Mouse (Mus musculus): Measurements from ENCODE around the gene Zwilch. TPM values are rescaled to one million over a fixed set of nuclear protein-coding genes. Genes with fewer than 3 reads are reported as not detected.
"Not testable (repeated sequence)": the region's sequence is repeated elsewhere in the genome, so short reads cannot be mapped to it uniquely, and the experiment has no call there.

The Zwilch gene
- polyA plus RNA-seq, 1 experiment from 2014 or later: 18.6 TPM

- not testable (repeated sequence) for H3K27ac ChIP-seq (replicated peaks in 1 of 2; ENCODE audit: control insufficient read depth in 1 of 2, insufficient read depth in 1 of 2, low read depth in 2 of 2, low read length in 2 of 2); H3K9me3 ChIP-seq (ENCODE audit: control insufficient read depth, low read length); H3K27me3 ChIP-seq (ENCODE audit: control insufficient read depth, insufficient read depth, low read length); H3K9ac ChIP-seq (ENCODE audit: low read length); ATAC-seq (ENCODE audit: insufficient number of reproducible peaks, insufficient read depth, low FRiP score, low read depth); H3K4me3 ChIP-seq (ENCODE audit: control insufficient read depth in 1 of 2, insufficient read depth in 1 of 2, low read depth in 1 of 2, low read length in 2 of 2); H3K4me2 ChIP-seq (ENCODE audit: low read length)
- Histone ChIP-seq H3K4me1 (ENCODE audit: control insufficient read depth in 2 of 2, insufficient read depth in 2 of 2, low read length in 2 of 2) (peaks cover 0 to 16% of the 10 kb centered on the region in 2 experiments; a peak in 3 of 4 replicates), H3K36me3 (ENCODE audit: control insufficient read depth, insufficient read depth, low read length) (peaks cover 37% of the 10 kb centered on the region)
- 100% methylated on average over 3 of the region's 3 CpGs for WGBS
Measured at GRCm38 (mm10) chr9:64169967-64170366, 2.9 kb downstream of the Zwilch start.

DNA sequence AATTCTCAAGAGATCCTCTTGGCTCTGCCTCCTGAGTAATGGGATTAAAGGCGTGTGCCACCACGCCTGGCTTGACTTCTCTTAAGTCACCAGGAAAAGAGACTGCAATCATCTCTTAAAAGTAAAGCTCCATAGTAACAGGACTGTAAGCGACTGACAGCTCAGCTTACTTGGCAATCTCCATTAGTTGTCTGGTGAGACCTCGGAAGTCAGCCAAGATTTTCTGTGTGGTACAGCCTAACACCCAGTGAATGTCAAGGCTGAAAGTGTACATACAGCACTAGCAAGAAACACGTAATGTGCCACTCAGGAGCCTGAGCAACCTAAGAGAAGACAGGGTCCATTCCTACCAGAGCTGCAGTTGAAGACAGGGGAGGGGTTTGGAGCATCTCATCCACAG lies 12.4 kb downstream of the Zwilch start:
- Histone ChIP-seq H3K4me3 (ENCODE audit: control insufficient read depth in 1 of 2, insufficient read depth in 1 of 2, low read depth in 1 of 2, low read length in 2 of 2) (no peak overlapping the region), H3K4me2 (ENCODE audit: low read length) (no peak overlapping the region), H3K27ac (replicated peaks in 1 of 2; ENCODE audit: control insufficient read depth in 1 of 2, insufficient read depth in 1 of 2, low read depth in 2 of 2, low read length in 2 of 2) (no peak overlapping the region), H3K9ac (ENCODE audit: low read length) (no peak overlapping the region), H3K27me3 (ENCODE audit: control insufficient read depth, insufficient read depth, low read length) (no peaks in the 10 kb centered on the region), H3K4me1 (ENCODE audit: control insufficient read depth in 2 of 2, insufficient read depth in 2 of 2, low read length in 2 of 2) (no peaks in the 10 kb centered on the region), H3K9me3 (ENCODE audit: control insufficient read depth, low read length) (no peaks in the 10 kb centered on the region), H3K36me3 (ENCODE audit: control insufficient read depth, insufficient read depth, low read length) (peaks cover 91% of the 10 kb centered on the region)
- WGBS: 90% methylated on average over 5 of the region's 5 CpGs
- ATAC-seq (ENCODE audit: insufficient number of reproducible peaks, insufficient read depth, low FRiP score, low read depth): no peak

DNA sequence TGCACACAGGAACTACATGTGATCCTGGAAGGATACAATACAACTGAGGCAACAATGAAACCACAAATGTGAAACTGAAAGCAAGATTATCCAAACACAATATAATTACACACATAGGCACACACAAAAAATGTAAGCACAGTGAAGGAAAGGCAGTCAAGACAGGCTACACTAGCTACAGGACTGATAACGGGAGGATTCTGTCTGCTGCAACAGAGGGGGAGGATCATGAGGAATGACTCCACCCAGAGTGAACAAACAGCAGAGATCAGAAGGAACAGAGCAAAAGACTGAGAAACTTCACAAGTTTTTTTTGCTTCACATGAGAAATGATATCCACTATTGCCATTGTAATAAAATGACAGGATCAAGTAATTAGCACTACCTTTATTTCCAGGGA lies 16.3 kb downstream of the Zwilch start:
- Histone ChIP-seq H3K36me3 (ENCODE audit: control insufficient read depth, insufficient read depth, low read length) (peaks cover 88% of the 10 kb centered on the region), H3K4me1 (ENCODE audit: control insufficient read depth in 2 of 2, insufficient read depth in 2 of 2, low read length in 2 of 2) (no peaks in the 10 kb centered on the region), H3K27me3 (ENCODE audit: control insufficient read depth, insufficient read depth, low read length) (no peaks in the 10 kb centered on the region), H3K4me2 (ENCODE audit: low read length) (no peak overlapping the region), H3K27ac (replicated peaks in 1 of 2; ENCODE audit: control insufficient read depth in 1 of 2, insufficient read depth in 1 of 2, low read depth in 2 of 2, low read length in 2 of 2) (no peak overlapping the region), H3K9me3 (ENCODE audit: control insufficient read depth, low read length) (no peaks in the 10 kb centered on the region), H3K9ac (ENCODE audit: low read length) (no peak overlapping the region), H3K4me3 (ENCODE audit: control insufficient read depth in 1 of 2, insufficient read depth in 1 of 2, low read depth in 1 of 2, low read length in 2 of 2) (no peak overlapping the region)
- no peak for ATAC-seq (ENCODE audit: insufficient number of reproducible peaks, insufficient read depth, low FRiP score, low read depth)
- 74% methylated on average over 1 of the region's 1 CpGs for WGBS

- Histone ChIP-seq H3K27me3 (ENCODE audit: control insufficient read depth, insufficient read depth, low read length) (no peaks in the 10 kb centered on the region), H3K4me2 (ENCODE audit: low read length) (no peak overlapping the region), H3K36me3 (ENCODE audit: control insufficient read depth, insufficient read depth, low read length) (peaks cover 69% of the 10 kb centered on the region), H3K4me3 (ENCODE audit: control insufficient read depth in 1 of 2, insufficient read depth in 1 of 2, low read depth in 1 of 2, low read length in 2 of 2) (no peak overlapping the region), H3K9ac (ENCODE audit: low read length) (no peak overlapping the region), H3K9me3 (ENCODE audit: control insufficient read depth, low read length) (no peaks in the 10 kb centered on the region), H3K27ac (replicated peaks in 1 of 2; ENCODE audit: control insufficient read depth in 1 of 2, insufficient read depth in 1 of 2, low read depth in 2 of 2, low read length in 2 of 2) (no peak overlapping the region), H3K4me1 (ENCODE audit: control insufficient read depth in 2 of 2, insufficient read depth in 2 of 2, low read length in 2 of 2) (no peaks in the 10 kb centered on the region)
- no peak for ATAC-seq (ENCODE audit: insufficient number of reproducible peaks, insufficient read depth, low FRiP score, low read depth)
- WGBS: 92% methylated on average over 9 of the region's 9 CpGs
Measured at GRCm38 (mm10) chr9:64139879-64140278, 33.0 kb downstream of the Zwilch start.

DNA sequence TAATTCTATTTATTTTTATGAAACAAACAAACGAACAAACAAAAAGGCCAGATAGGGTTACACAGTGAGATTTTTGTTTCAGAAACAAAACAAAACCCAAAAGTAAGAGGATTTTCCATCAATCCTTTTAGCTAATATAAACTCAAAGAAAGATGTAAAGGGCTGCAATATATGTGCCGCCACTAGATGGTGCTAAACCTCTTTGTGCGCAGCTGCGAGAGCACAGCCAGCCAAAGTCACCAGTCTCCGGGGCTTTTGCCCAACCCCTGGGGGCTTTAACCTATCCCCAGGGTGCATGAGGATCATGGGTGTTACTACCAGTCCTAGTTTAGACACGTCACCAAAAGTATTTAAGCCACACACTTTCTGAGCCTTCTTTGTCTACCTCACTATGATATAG lies 34.0 kb downstream of the Zwilch start:
- peaks cover 62% of the 10 kb centered on the region for H3K36me3 ChIP-seq (ENCODE audit: control insufficient read depth, insufficient read depth, low read length)
- not testable (repeated sequence) for H3K27me3 ChIP-seq (ENCODE audit: control insufficient read depth, insufficient read depth, low read length); H3K27ac ChIP-seq (replicated peaks in 1 of 2; ENCODE audit: control insufficient read depth in 1 of 2, insufficient read depth in 1 of 2, low read depth in 2 of 2, low read length in 2 of 2); H3K4me3 ChIP-seq (ENCODE audit: control insufficient read depth in 1 of 2, insufficient read depth in 1 of 2, low read depth in 1 of 2, low read length in 2 of 2); H3K9ac ChIP-seq (ENCODE audit: low read length); H3K9me3 ChIP-seq (ENCODE audit: control insufficient read depth, low read length); ATAC-seq (ENCODE audit: insufficient number of reproducible peaks, insufficient read depth, low FRiP score, low read depth); H3K4me1 ChIP-seq (ENCODE audit: control insufficient read depth in 2 of 2, insufficient read depth in 2 of 2, low read length in 2 of 2); H3K4me2 ChIP-seq (ENCODE audit: low read length)
- whole genome bisulfite sequencing: 6% methylated on average over 6 of the region's 6 CpGs

GRCm38 (mm10) chr9:64131623-64132022 lies 41.3 kb downstream of the Zwilch start:
- WGBS: 79% methylated on average over 6 of the region's 6 CpGs
- Histone ChIP-seq H3K27me3 (ENCODE audit: control insufficient read depth, insufficient read depth, low read length) (no peaks in the 10 kb centered on the region), H3K9me3 (ENCODE audit: control insufficient read depth, low read length) (no peaks in the 10 kb centered on the region), H3K36me3 (ENCODE audit: control insufficient read depth, insufficient read depth, low read length) (peaks cover 9% of the 10 kb centered on the region), H3K4me1 (ENCODE audit: control insufficient read depth in 2 of 2, insufficient read depth in 2 of 2, low read length in 2 of 2) (no peaks in the 10 kb centered on the region), H3K9ac (ENCODE audit: low read length) (no peak overlapping the region), H3K4me2 (ENCODE audit: low read length) (no peak overlapping the region), H3K4me3 (ENCODE audit: control insufficient read depth in 1 of 2, insufficient read depth in 1 of 2, low read depth in 1 of 2, low read length in 2 of 2) (no peak overlapping the region), H3K27ac (replicated peaks in 1 of 2; ENCODE audit: control insufficient read depth in 1 of 2, insufficient read depth in 1 of 2, low read depth in 2 of 2, low read length in 2 of 2) (no peak overlapping the region)
- no peak for ATAC-seq (ENCODE audit: insufficient number of reproducible peaks, insufficient read depth, low FRiP score, low read depth)

DNA sequence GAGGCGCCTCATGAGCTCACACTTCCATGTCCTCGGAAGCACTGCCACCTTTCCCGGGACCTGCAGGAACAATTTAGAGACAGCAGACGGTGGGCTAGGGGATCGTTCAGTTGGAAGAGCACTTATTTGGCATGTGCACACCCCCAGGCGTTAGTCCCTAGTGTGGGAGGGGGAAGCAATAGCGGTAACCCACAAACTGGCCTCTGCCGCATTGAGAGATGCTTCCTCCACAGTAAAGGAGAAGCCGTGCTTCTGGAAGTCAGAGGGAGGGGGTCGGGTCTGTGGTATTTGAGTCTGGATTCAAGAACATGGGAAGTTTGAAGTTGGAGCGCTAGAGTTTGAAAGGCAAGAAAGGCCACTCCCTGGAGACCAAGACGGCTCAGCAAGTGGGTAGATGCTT lies 46.8 kb downstream of the Zwilch start:
- Histone ChIP-seq H3K4me2 (ENCODE audit: low read length) (no peak overlapping the region), H3K27me3 (ENCODE audit: control insufficient read depth, insufficient read depth, low read length) (no peaks in the 10 kb centered on the region), H3K4me3 (ENCODE audit: control insufficient read depth in 1 of 2, insufficient read depth in 1 of 2, low read depth in 1 of 2, low read length in 2 of 2) (no peak overlapping the region), H3K9ac (ENCODE audit: low read length) (no peak overlapping the region), H3K4me1 (ENCODE audit: control insufficient read depth in 2 of 2, insufficient read depth in 2 of 2, low read length in 2 of 2) (peaks cover 3 to 5% of the 10 kb centered on the region in 2 experiments; a peak in 3 of 4 replicates), H3K9me3 (ENCODE audit: control insufficient read depth, low read length) (no peaks in the 10 kb centered on the region), H3K27ac (replicated peaks in 1 of 2; ENCODE audit: control insufficient read depth in 1 of 2, insufficient read depth in 1 of 2, low read depth in 2 of 2, low read length in 2 of 2) (no peak overlapping the region), H3K36me3 (ENCODE audit: control insufficient read depth, insufficient read depth, low read length) (no peaks in the 10 kb centered on the region)
- no peak for ATAC-seq (ENCODE audit: insufficient number of reproducible peaks, insufficient read depth, low FRiP score, low read depth)
- whole genome bisulfite sequencing: 56% methylated on average over 12 of the region's 12 CpGs

DNA sequence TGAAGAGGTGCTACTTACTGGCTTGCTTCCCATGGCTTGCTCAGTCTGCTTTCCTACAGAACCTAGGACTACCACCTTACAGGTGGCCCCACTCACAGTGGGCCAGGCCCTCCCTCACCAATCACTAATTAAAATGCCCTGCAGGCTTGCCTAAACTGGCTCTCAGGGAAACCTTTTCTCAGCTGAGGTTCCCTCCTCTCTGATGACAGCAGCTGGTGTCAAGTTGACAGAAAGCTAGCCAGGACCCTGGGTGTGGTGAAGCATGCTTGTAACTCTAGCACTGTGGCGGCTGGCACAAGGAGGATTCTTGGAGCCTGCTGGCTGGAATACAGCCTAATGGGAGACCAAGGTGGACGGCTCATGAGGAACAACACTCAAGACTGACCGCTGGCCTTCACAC lies 47.6 kb downstream of the Zwilch start:
- no peak for ATAC-seq (ENCODE audit: insufficient number of reproducible peaks, insufficient read depth, low FRiP score, low read depth)
- WGBS: 24% methylated on average over 3 of the region's 3 CpGs
- H3K4me3 ChIP-seq (ENCODE audit: control insufficient read depth in 1 of 2, insufficient read depth in 1 of 2, low read depth in 1 of 2, low read length in 2 of 2): no peak overlapping the region

More for the DNA sequence above, 47.6 kb downstream of the Zwilch start:
- Histone ChIP-seq H3K36me3 (ENCODE audit: control insufficient read depth, insufficient read depth, low read length) (no peaks in the 10 kb centered on the region), H3K9me3 (ENCODE audit: control insufficient read depth, low read length) (no peaks in the 10 kb centered on the region), H3K9ac (ENCODE audit: low read length) (no peak overlapping the region), H3K27me3 (ENCODE audit: control insufficient read depth, insufficient read depth, low read length) (no peaks in the 10 kb centered on the region), H3K4me1 (ENCODE audit: control insufficient read depth in 2 of 2, insufficient read depth in 2 of 2, low read length in 2 of 2) (peaks cover 3 to 5% of the 10 kb centered on the region in 2 experiments; a peak in 3 of 4 replicates), H3K27ac (replicated peaks in 1 of 2; ENCODE audit: control insufficient read depth in 1 of 2, insufficient read depth in 1 of 2, low read depth in 2 of 2, low read length in 2 of 2) (no peak overlapping the region), H3K4me2 (ENCODE audit: low read length) (no peak overlapping the region)
